Mouse (Mus musculus): ENCODE data around the gene Pdrg1. TPM values are rescaled to one million over a fixed set of nuclear protein-coding genes. Genes with fewer than 3 reads are reported as not detected.

Gene Pdrg1
- 10 to 100 TPM; 59.8 to 60.9 TPM for total RNA-seq (2021)

- DNase-seq (ENCODE audit: extremely low spot score in 1 of 2, low spot score in 2 of 2) = peak; percentile 91 to 95
- intact Hi-C loops (cut with DNase I) = loop anchor here (5.0 kb wide), 1 partner anchor 98 kb away; no protein-coding TSS in a partner anchor
Measured at GRCm38 (mm10) chr2:153014758-153015593, at the start of gene Pdrg1. Pdrg1 (minus strand) TSS chr2:153015427.

GRCm38 (mm10) chr2:153064190-153064970, 49.2 kb upstream of the Pdrg1 start:
- intact Hi-C loops (cut with DNase I) = no loop called here
- no peak for DNase-seq (ENCODE audit: extremely low spot score in 1 of 2, low spot score in 2 of 2)

GRCm38 (mm10) chr2:153063394-153063793, 48.2 kb upstream of the Pdrg1 start:
- DNase-seq (ENCODE audit: extremely low spot score in 1 of 2, low spot score in 2 of 2) = peak in 1 of 2 experiments; percentile 36
- intact Hi-C loops (cut with DNase I) = no loop called here

GRCm38 (mm10) chr2:153060216-153060615, 45.0 kb upstream of the Pdrg1 start:
- no peak for DNase-seq (ENCODE audit: extremely low spot score in 1 of 2, low spot score in 2 of 2)
- intact Hi-C loops (cut with DNase I) = no loop called here

GRCm38 (mm10) chr2:153058365-153058764, 43.1 kb upstream of the Pdrg1 start:
- no peak for DNase-seq (ENCODE audit: extremely low spot score in 1 of 2, low spot score in 2 of 2)
- intact Hi-C loops (cut with DNase I) = no loop called here

GRCm38 (mm10) chr2:153055270-153055920, 40.2 kb upstream of the Pdrg1 start:
- intact Hi-C loops (cut with DNase I) = no loop called here
- no peak for DNase-seq (ENCODE audit: extremely low spot score in 1 of 2, low spot score in 2 of 2)

- intact Hi-C loops (cut with DNase I) = no loop called here
- DNase-seq (ENCODE audit: extremely low spot score in 1 of 2, low spot score in 2 of 2) = no peak
Measured at GRCm38 (mm10) chr2:153053896-153054295, 38.7 kb upstream of the Pdrg1 start.

GRCm38 (mm10) chr2:153052700-153053351, 37.6 kb upstream of the Pdrg1 start:
- no peak for DNase-seq (ENCODE audit: extremely low spot score in 1 of 2, low spot score in 2 of 2)
- intact Hi-C loops (cut with DNase I) = no loop called here

GRCm38 (mm10) chr2:153051537-153051936, 36.3 kb upstream of the Pdrg1 start:
- intact Hi-C loops (cut with DNase I) = no loop called here

GRCm38 (mm10) chr2:153051095-153051494, 35.9 kb upstream of the Pdrg1 start:
- no peak for DNase-seq (ENCODE audit: extremely low spot score in 1 of 2, low spot score in 2 of 2)
- intact Hi-C loops (cut with DNase I) = no loop called here

More at GRCm38 (mm10) chr2:153051537-153051936, 36.3 kb upstream of the Pdrg1 start:
- no peak for DNase-seq (ENCODE audit: extremely low spot score in 1 of 2, low spot score in 2 of 2)

GRCm38 (mm10) chr2:153049997-153050358, 34.8 kb upstream of the Pdrg1 start:
- intact Hi-C loops (cut with DNase I) = no loop called here
- DNase-seq (ENCODE audit: extremely low spot score in 1 of 2, low spot score in 2 of 2) = no peak

- DNase-seq (ENCODE audit: extremely low spot score in 1 of 2, low spot score in 2 of 2) = no peak
- intact Hi-C loops (cut with DNase I) = no loop called here
Measured at GRCm38 (mm10) chr2:153049288-153049996, 34.2 kb upstream of the Pdrg1 start.

GRCm38 (mm10) chr2:153047828-153048465, 32.7 kb upstream of the Pdrg1 start:
- peak; percentile 37 to 70 for DNase-seq (ENCODE audit: extremely low spot score in 1 of 2, low spot score in 2 of 2)
- intact Hi-C loops (cut with DNase I) = no loop called here

- intact Hi-C loops (cut with DNase I) = no loop called here
- peak; percentile 58 to 70 for DNase-seq (ENCODE audit: extremely low spot score in 1 of 2, low spot score in 2 of 2)
Measured at GRCm38 (mm10) chr2:153045884-153046299, 30.7 kb upstream of the Pdrg1 start.

- peak in 1 of 2 experiments; percentile 49 for DNase-seq (ENCODE audit: extremely low spot score in 1 of 2, low spot score in 2 of 2)
- intact Hi-C loops (cut with DNase I) = no loop called here
Measured at GRCm38 (mm10) chr2:153043886-153044285, 28.7 kb upstream of the Pdrg1 start.

GRCm38 (mm10) chr2:153036690-153037089, 21.5 kb upstream of the Pdrg1 start:
- intact Hi-C loops (cut with DNase I) = no loop called here
- DNase-seq (ENCODE audit: extremely low spot score in 1 of 2, low spot score in 2 of 2) = no peak

- DNase-seq (ENCODE audit: extremely low spot score in 1 of 2, low spot score in 2 of 2) = no peak
Measured at GRCm38 (mm10) chr2:153033545-153034230, 18.5 kb upstream of the Pdrg1 start.

More at GRCm38 (mm10) chr2:153033545-153034230, 18.5 kb upstream of the Pdrg1 start:
- intact Hi-C loops (cut with DNase I) = no loop called here

Data from left cerebral cortex, postnatal 10 days (tissue).